Mouse (Mus musculus) olfactory bulb, adult 2 months (tissue): ENCODE results near the gene Syt14.

Experiments used
- CTCF ChIP-seq: fragments of 200-500 bp; IDR thresholded peaks from 2 replicates; pipeline ENCODE4 v1.5.1; 2012; ENCODE audit warnings: low read depth, mild to moderate bottlenecking, low read length, moderate library complexity; ENCODE audit not compliant: insufficient read depth
- POLR2A ChIP-seq: fragments of 200-500 bp; IDR thresholded peaks from 2 replicates; pipeline ENCODE4 v1.6.1; 2012; ENCODE audit warnings: mild to moderate bottlenecking, low read depth, low read length, moderate library complexity; ENCODE audit not compliant: insufficient read depth

- no peak for TF ChIP-seq POLR2A
- no peak for TF ChIP-seq CTCF
Observed at GRCm38 (mm10) chr1:192900913-192901312, 134.7 kb downstream of the Syt14 start.
